Mouse (Mus musculus) cortical plate, adult 2 months (tissue): ENCODE data around the gene Plxna4.

Source experiments
- CTCF ChIP-seq: fragments of 200-500 bp; IDR thresholded peaks from 2 replicates; pipeline ENCODE4 v1.5.1; 2011; ENCODE audit warnings: mild to moderate bottlenecking, control low read depth, low read length; ENCODE audit not compliant: insufficient read depth; ENCODE audit errors: extremely low read depth
- POLR2A ChIP-seq: fragments of 200-500 bp; IDR thresholded peaks from 2 replicates; pipeline ENCODE4 v1.6.1; 2011; ENCODE audit warnings: mild to moderate bottlenecking, low read length, control low read depth; ENCODE audit not compliant: insufficient read depth; ENCODE audit errors: extremely low read depth

DNA sequence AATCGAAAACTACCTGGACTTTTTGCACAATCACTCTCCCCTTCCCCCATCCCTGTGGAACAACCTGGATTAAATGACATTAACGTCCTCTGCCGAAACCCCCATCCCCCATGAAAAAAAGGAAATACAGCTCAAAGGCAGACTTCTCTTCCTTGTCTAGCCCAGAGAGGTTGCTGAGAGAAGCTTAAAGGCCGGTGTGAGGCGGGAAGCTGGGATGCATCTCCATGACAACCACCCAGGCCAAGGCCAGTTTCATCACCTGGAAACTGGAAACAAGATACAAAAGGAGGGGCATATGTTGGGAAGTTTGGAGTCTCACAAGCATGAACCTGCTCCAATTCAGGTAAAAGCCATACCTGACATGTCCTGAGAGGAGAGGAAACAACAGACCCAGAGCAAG, 230.5 kb downstream of the Plxna4 start:
- TF ChIP-seq CTCF = no peak
- no peak for TF ChIP-seq POLR2A
